Mouse (Mus musculus) midbrain, embryonic 13.5 days (tissue): ENCODE results near the gene Ino80e. TPM values are rescaled to one million over a fixed set of nuclear protein-coding genes. Genes with fewer than 3 reads are reported as not detected.

ENCODE experiments used
- ATAC-seq: fragments of 200-750 bp; cut with Nextera tagmentation; 2 replicates; pipeline ENCODE4 v1.8.0; 2017; ENCODE audit warnings: mild to moderate bottlenecking, moderate TSS enrichment, moderate library complexity
- H3K27ac ChIP-seq: fragments of 300-500 bp; sonication (generic); 2 replicates; pipeline ENCODE4 v1.5.1; 2015; ENCODE audit warnings: inconsistent platforms, mild to moderate bottlenecking, moderate library complexity
- H3K27me3 ChIP-seq: fragments of 300-500 bp; sonication (generic); 2 replicates; pipeline ENCODE4 v1.6.1; 2015; ENCODE audit warnings: mild to moderate bottlenecking, inconsistent platforms
- H3K36me3 ChIP-seq: fragments of 300-500 bp; sonication (generic); 2 replicates; pipeline ENCODE4 v1.6.1; 2015; ENCODE audit warnings: mild to moderate bottlenecking, inconsistent platforms
- H3K4me1 ChIP-seq: fragments of 300-500 bp; sonication (generic); replicated peaks from 2 replicates; pipeline ENCODE4 v1.6.1; 2015; ENCODE audit warnings: inconsistent platforms
- H3K4me2 ChIP-seq: fragments of 300-500 bp; sonication (generic); replicated peaks from 2 replicates; pipeline ENCODE4 v1.6.1; 2015; ENCODE audit warnings: moderate library complexity, mild to moderate bottlenecking, inconsistent platforms
- H3K4me3 ChIP-seq: fragments of 300-500 bp; sonication (generic); replicated peaks from 2 replicates; pipeline ENCODE4 v1.5.1; 2015; ENCODE audit warnings: mild to moderate bottlenecking, inconsistent platforms
- H3K9ac ChIP-seq: fragments of 300-500 bp; sonication (generic); replicated peaks from 2 replicates; pipeline ENCODE4 v1.6.1; 2015; ENCODE audit warnings: mild to moderate bottlenecking, inconsistent platforms
- H3K9me3 ChIP-seq: fragments of 300-500 bp; sonication (generic); 2 replicates; pipeline ENCODE4 v1.6.1; 2016; ENCODE audit warnings: mild to moderate bottlenecking, inconsistent platforms
- WGBS: fragments of 180-500 bp; shearing (Covaris S2); methylation state at CpG from one replicate; pipeline ENCODE4 v1.1.7; 2015; 5-methylcytosine and 5-hydroxymethylcytosine counted together
- polyA plus RNA-seq: library from polyadenylated mRNA; unstranded; fragments of >200 nt; fragmentation: Nextera tagmentation; extraction: Ambion mirVana; gene quantifications from 2 replicates; pipeline ENCODE4 v1.2.1, GENCODE M21; 2015

Ino80e gene
- polyA plus RNA-seq, 1 experiment from 2014 or later = 88.8 TPM

- H3K27ac ChIP-seq = no peak overlapping the region
- H3K27me3 ChIP-seq = no peaks in the 10 kb centered on the region
- no peaks in the 10 kb centered on the region for H3K9me3 ChIP-seq
- no peak overlapping the region for H3K4me2 ChIP-seq
- H3K4me3 ChIP-seq = no peak overlapping the region
- no peak for ATAC-seq
- H3K9ac ChIP-seq = no peak overlapping the region
- H3K4me1 ChIP-seq = peaks cover 20% of the 10 kb centered on the region
- WGBS = 91% methylated on average over 6 of the region's 6 CpGs
- peaks cover 16% of the 10 kb centered on the region for H3K36me3 ChIP-seq
Observed at GRCm38 (mm10) chr7:126806956-126807355, 55.2 kb downstream of the Ino80e start.

GRCm38 (mm10) chr7:126803751-126804150 is 58.4 kb downstream of the Ino80e start:
- H3K36me3 ChIP-seq = peaks cover 16% of the 10 kb centered on the region
- ATAC-seq = no peak
- no peak overlapping the region; the same call in 1 of the 2 replicates for H3K9ac ChIP-seq

GRCm38 (mm10) chr7:126803181-126803580 is 59.0 kb downstream of the Ino80e start:
- H3K27me3 ChIP-seq = no peaks in the 10 kb centered on the region
- H3K9me3 ChIP-seq = no peaks in the 10 kb centered on the region
- H3K36me3 ChIP-seq = peaks cover 16% of the 10 kb centered on the region
- no peak overlapping the region for H3K9ac ChIP-seq
- 95% methylated on average over 6 of the region's 6 CpGs for WGBS
- H3K4me2 ChIP-seq = no peak overlapping the region
- no peak for ATAC-seq
- no peak overlapping the region for H3K27ac ChIP-seq
- H3K4me1 ChIP-seq = peaks cover 24% of the 10 kb centered on the region
- H3K4me3 ChIP-seq = no peak overlapping the region

More at GRCm38 (mm10) chr7:126803751-126804150, 58.4 kb downstream of the Ino80e start:
- no peak overlapping the region for H3K4me3 ChIP-seq
- H3K4me2 ChIP-seq = no peak overlapping the region
- H3K4me1 ChIP-seq = peaks cover 26% of the 10 kb centered on the region
- no peaks in the 10 kb centered on the region for H3K9me3 ChIP-seq
- no peaks in the 10 kb centered on the region for H3K27me3 ChIP-seq
- no peak overlapping the region for H3K27ac ChIP-seq

- Histone ChIP-seq H3K27me3 (no peaks in the 10 kb centered on the region), H3K4me2 (no peak overlapping the region), H3K9ac (no peak overlapping the region), H3K4me1 (peaks cover 24% of the 10 kb centered on the region), H3K4me3 (no peak overlapping the region), H3K9me3 (no peaks in the 10 kb centered on the region), H3K36me3 (peaks cover 16% of the 10 kb centered on the region), H3K27ac (no peak overlapping the region)
- ATAC-seq = no peak
- WGBS = 88% methylated on average over 11 of the region's 11 CpGs
Observed at GRCm38 (mm10) chr7:126802134-126802889, 59.9 kb downstream of the Ino80e start.

- 96% methylated on average over 16 of the region's 16 CpGs for WGBS
- no peaks in the 10 kb centered on the region for H3K27me3 ChIP-seq
- H3K4me2 ChIP-seq = no peak overlapping the region
- no peak overlapping the region for H3K9ac ChIP-seq
- no peak overlapping the region for H3K27ac ChIP-seq
- no peaks in the 10 kb centered on the region for H3K9me3 ChIP-seq
- no peak overlapping the region for H3K4me3 ChIP-seq
- peaks cover 36% of the 10 kb centered on the region for H3K4me1 ChIP-seq
- ATAC-seq = no peak
- H3K36me3 ChIP-seq = peaks cover 20% of the 10 kb centered on the region
Observed at GRCm38 (mm10) chr7:126801057-126801422, 61.1 kb downstream of the Ino80e start.

Other genes with a start within 250 kb of the Ino80e start
- 4.8 and 7.6 TPM in 2 replicates for gene Nupr1, start 231.5 kb downstream of the Ino80e start, polyA plus RNA-seq
- 54.5 and 57.0 TPM in 2 replicates for gene Sgf29, start 213.1 kb downstream of the Ino80e start, polyA plus RNA-seq
- 0.93 and 1.9 TPM in 2 replicates for gene Sult1a1, start 185.9 kb downstream of the Ino80e start, polyA plus RNA-seq
- 141 and 158 TPM in 2 replicates for gene Bola2, start 167.0 kb downstream of the Ino80e start, polyA plus RNA-seq
- 21.0 and 21.1 TPM in 2 replicates for gene Slx1b, start 166.6 kb downstream of the Ino80e start, polyA plus RNA-seq
- 96.3 and 101 TPM in 2 replicates for gene Coro1a, start 154.6 kb downstream of the Ino80e start, polyA plus RNA-seq
- 78.8 and 80.7 TPM in 2 replicates for gene Mapk3, start 102.8 kb downstream of the Ino80e start, polyA plus RNA-seq
- gene Gdpd3, start 96.0 kb downstream of the Ino80e start, polyA plus RNA-seq = 2.5 and 2.9 TPM in 2 replicates
- 163 and 180 TPM in 2 replicates for gene Ypel3, start 85.4 kb downstream of the Ino80e start, polyA plus RNA-seq
- 0.36 and 0.49 TPM in 2 replicates for gene Tbx6, start 80.9 kb downstream of the Ino80e start, polyA plus RNA-seq
- gene Ppp4c, start 69.9 kb downstream of the Ino80e start, polyA plus RNA-seq = 224 and 241 TPM in 2 replicates
- 48.3 and 52.6 TPM in 2 replicates for gene Fam57b, start 64.7 kb downstream of the Ino80e start, polyA plus RNA-seq
- gene 4930451I11Rik, start 30.7 kb downstream of the Ino80e start, polyA plus RNA-seq = not detected in 2 replicates
- gene Doc2a, start 15.0 kb downstream of the Ino80e start, polyA plus RNA-seq = 5.3 and 8.5 TPM in 2 replicates
- 26.8 and 28.5 TPM in 2 replicates for gene Hirip3, start 405 bp downstream of the Ino80e start, polyA plus RNA-seq
- gene Taok2, start 22.3 kb upstream of the Ino80e start, polyA plus RNA-seq = 61.4 and 63.1 TPM in 2 replicates
- gene Tmem219, start 60.5 kb upstream of the Ino80e start, polyA plus RNA-seq = 33.2 and 35.0 TPM in 2 replicates
- gene Kctd13, start 66.5 kb upstream of the Ino80e start, polyA plus RNA-seq = 84.3 and 85.7 TPM in 2 replicates
- gene Asphd1, start 87.2 kb upstream of the Ino80e start, polyA plus RNA-seq = 5.5 and 5.8 TPM in 2 replicates
- gene Sez6l2, start 88.2 kb upstream of the Ino80e start, polyA plus RNA-seq = 34.9 and 35.3 TPM in 2 replicates
- gene Cdipt, start 113.5 kb upstream of the Ino80e start, polyA plus RNA-seq = 101 and 108 TPM in 2 replicates
- gene Cdiptos, start 113.7 kb upstream of the Ino80e start, polyA plus RNA-seq = 0.72 and 0.85 TPM in 2 replicates
- gene Mvp, start 152.2 kb upstream of the Ino80e start, polyA plus RNA-seq = 3.0 and 3.7 TPM in 2 replicates
- 0.30 TPM in 1 of 2 replicates, not detected in the other for gene Pagr1b, start 154.1 kb upstream of the Ino80e start, polyA plus RNA-seq
- 39.8 and 40.8 TPM in 2 replicates for gene Pagr1a, start 155.0 kb upstream of the Ino80e start, polyA plus RNA-seq
- gene Gm42742, start 158.7 kb upstream of the Ino80e start, polyA plus RNA-seq = 72.0 and 73.9 TPM in 2 replicates
- 10.8 and 11.9 TPM in 2 replicates for gene Prrt2, start 158.8 kb upstream of the Ino80e start, polyA plus RNA-seq
- gene Maz, start 164.7 kb upstream of the Ino80e start, polyA plus RNA-seq = 58.2 and 72.5 TPM in 2 replicates
- 57.5 and 61.0 TPM in 2 replicates for gene Kif22, start 180.1 kb upstream of the Ino80e start, polyA plus RNA-seq
- gene Zg16, start 225.0 kb upstream of the Ino80e start, polyA plus RNA-seq = not detected in 2 replicates
- 0.90 and 1.5 TPM in 2 replicates for gene AI467606, start 229.0 kb upstream of the Ino80e start, polyA plus RNA-seq